Mouse (Mus musculus) fat pad, adult 2 months (tissue): ENCODE results near the gene Arhgap17.

Experiments
- DNase-seq: peaks from one replicate; pipeline ENCODE4 v3.0.0-alpha.2; 2011; ENCODE audit warnings: low read depth, low spot score; ENCODE audit errors: extremely low read depth

The Arhgap17 gene

GRCm38 (mm10) chr7:123368778-123369746 lies 653 bp downstream of the Arhgap17 start:
- DNase-seq = no peak

- no peak for DNase-seq
Observed at GRCm38 (mm10) chr7:123368187-123368586, 1.5 kb downstream of the Arhgap17 start.

- no peak for DNase-seq
Observed at GRCm38 (mm10) chr7:123367218-123368150, 2.2 kb downstream of the Arhgap17 start.

GRCm38 (mm10) chr7:123366806-123367205 lies 2.9 kb downstream of the Arhgap17 start:
- no peak for DNase-seq

GRCm38 (mm10) chr7:123365876-123366741 lies 3.6 kb downstream of the Arhgap17 start:
- DNase-seq = no peak

GRCm38 (mm10) chr7:123363971-123364370 lies 5.7 kb downstream of the Arhgap17 start:
- DNase-seq = no peak

GRCm38 (mm10) chr7:123362806-123363205 lies 6.9 kb downstream of the Arhgap17 start:
- no peak for DNase-seq

- no peak for DNase-seq
Observed at GRCm38 (mm10) chr7:123361229-123361980, 8.3 kb downstream of the Arhgap17 start.

GRCm38 (mm10) chr7:123360185-123360584 lies 9.5 kb downstream of the Arhgap17 start:
- no peak for DNase-seq

GRCm38 (mm10) chr7:123359101-123359500 lies 10.6 kb downstream of the Arhgap17 start:
- DNase-seq = no peak

GRCm38 (mm10) chr7:123356158-123356557 lies 13.6 kb downstream of the Arhgap17 start:
- no peak for DNase-seq

- DNase-seq = no peak
Observed at GRCm38 (mm10) chr7:123354851-123355250, 14.9 kb downstream of the Arhgap17 start.

GRCm38 (mm10) chr7:123354392-123354791 lies 15.3 kb downstream of the Arhgap17 start:
- DNase-seq = no peak

- no peak for DNase-seq
Observed at GRCm38 (mm10) chr7:123353879-123354278, 15.8 kb downstream of the Arhgap17 start.

- DNase-seq = no peak
Observed at GRCm38 (mm10) chr7:123353081-123353480, 16.6 kb downstream of the Arhgap17 start.

- DNase-seq = no peak
Observed at GRCm38 (mm10) chr7:123350243-123350642, 19.5 kb downstream of the Arhgap17 start.

GRCm38 (mm10) chr7:123349813-123350212 lies 19.9 kb downstream of the Arhgap17 start:
- no peak for DNase-seq

- DNase-seq = no peak
Observed at GRCm38 (mm10) chr7:123346631-123347290, 23.0 kb downstream of the Arhgap17 start.

- DNase-seq = no peak
Observed at GRCm38 (mm10) chr7:123345041-123345544, 24.6 kb downstream of the Arhgap17 start.
